Mouse (Mus musculus): ENCODE measurements at regions not wholly inside any gene's neighbourhood (a gene's known extent, or its start where the extent isn't known, plus 50 kb on each side); places are given as distances from the start of the nearest gene placed in this dataset.
A peak's percentile ranks its signal among the peaks of the same experiment; 100 is the strongest.

DNA sequence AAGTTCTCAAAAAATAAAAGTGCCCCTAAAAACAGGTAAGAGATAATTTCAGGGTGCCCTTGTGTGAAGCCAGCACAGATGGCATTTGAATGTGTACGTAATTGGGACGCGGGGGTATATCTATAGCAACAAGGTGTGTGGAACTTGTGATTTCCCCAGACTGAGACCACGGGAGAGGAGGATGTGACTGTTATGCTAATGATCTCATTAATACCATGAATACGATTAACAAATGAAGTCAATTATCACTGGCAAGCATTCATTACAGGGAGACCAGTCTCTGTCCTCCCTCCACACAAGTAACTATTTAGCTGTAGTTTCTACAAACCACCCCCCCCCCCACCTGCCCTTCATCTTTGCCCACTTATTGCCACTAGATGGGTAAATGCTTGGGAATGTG, 112.9 kb downstream of the Atp23 start:
- no peaks in the 10 kb centered on the region for H3K36me3 ChIP-seq (ENCODE audit: control insufficient read depth, insufficient read depth, low read length)
- TF ChIP-seq POLR2A (IDR thresholded peaks at IDR 0.05; ENCODE audit: borderline replicate concordance, extremely low read depth, insufficient read depth, insufficient read length) = no peak
- no peaks in the 10 kb centered on the region for H3K27me3 ChIP-seq (ENCODE audit: control insufficient read depth, insufficient read depth, low read length)
- H3K4me3 ChIP-seq (replicated peaks; ENCODE audit: low read length) = no peak overlapping the region
- WGBS = 82% methylated on average over 5 of the region's 5 CpGs
- H3K9ac ChIP-seq (ENCODE audit: low read depth, low read length, severe bottlenecking) = no peak overlapping the region
- ATAC-seq (ENCODE audit: low FRiP score, low read depth) = no peak
- no peak for DNase-seq (ENCODE audit: low spot score)
- no peak overlapping the region for H3K4me2 ChIP-seq (replicated peaks; ENCODE audit: low read depth, low read length, severe bottlenecking)
- H3K4me1 ChIP-seq (ENCODE audit: control insufficient read depth, insufficient read depth, low read length) = no peaks in the 10 kb centered on the region
- H3K27ac ChIP-seq (replicated peaks; ENCODE audit: low read depth, low read length) = no peak overlapping the region
- H3K9me3 ChIP-seq (ENCODE audit: control insufficient read depth, low read length) = no peaks in the 10 kb centered on the region

GRCm38 (mm10) chr10:126783161-126783560, 118.0 kb downstream of the Atp23 start:
- no peak overlapping the region for H3K27ac ChIP-seq (replicated peaks; ENCODE audit: low read depth, low read length)
- H3K4me2 ChIP-seq (replicated peaks; ENCODE audit: low read depth, low read length, severe bottlenecking) = no peak overlapping the region
- no peak for TF ChIP-seq POLR2A (IDR thresholded peaks at IDR 0.05; ENCODE audit: borderline replicate concordance, extremely low read depth, insufficient read depth, insufficient read length)
- no peak overlapping the region for H3K4me3 ChIP-seq (replicated peaks; ENCODE audit: low read length)
- DNase-seq (ENCODE audit: low spot score) (no peak), ATAC-seq (ENCODE audit: low FRiP score, low read depth) (no peak)
- no peaks in the 10 kb centered on the region for H3K9me3 ChIP-seq (ENCODE audit: control insufficient read depth, low read length)
- 85% methylated on average over 8 of the region's 8 CpGs for WGBS
- no peaks in the 10 kb centered on the region for H3K36me3 ChIP-seq (ENCODE audit: control insufficient read depth, insufficient read depth, low read length)
- H3K9ac ChIP-seq (ENCODE audit: low read depth, low read length, severe bottlenecking) = no peak overlapping the region
- no peaks in the 10 kb centered on the region for H3K4me1 ChIP-seq (ENCODE audit: control insufficient read depth, insufficient read depth, low read length)
- H3K27me3 ChIP-seq (ENCODE audit: control insufficient read depth, insufficient read depth, low read length) = no peaks in the 10 kb centered on the region

DNA sequence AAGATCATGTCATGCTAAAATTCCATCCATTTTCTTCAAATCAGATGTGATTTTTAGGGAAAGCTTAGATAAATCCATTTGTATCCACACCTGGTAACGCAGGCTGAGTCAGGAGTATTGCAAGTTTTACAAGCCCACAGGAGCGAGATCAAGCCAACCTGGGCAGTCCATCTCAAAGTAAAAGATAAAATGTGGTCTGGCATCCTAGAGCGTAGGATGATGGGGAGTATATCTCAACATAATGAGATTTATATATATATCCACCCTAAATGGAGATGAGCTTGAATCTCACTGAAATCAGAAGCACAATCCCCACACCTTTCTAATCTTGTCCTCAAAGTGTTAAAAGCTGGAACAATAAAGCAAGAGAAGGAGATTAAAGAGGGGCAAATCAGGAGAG, 124.6 kb downstream of the Atp23 start:
- 54% methylated on average over 3 of the region's 3 CpGs for WGBS

GRCm38 (mm10) chr10:126775946-126776345, 125.2 kb downstream of the Atp23 start:
- H3K4me1 ChIP-seq (ENCODE audit: control insufficient read depth, insufficient read depth, low read length) = no peaks in the 10 kb centered on the region; the same call in 1 of the 2 replicates
- no peaks in the 10 kb centered on the region for H3K27me3 ChIP-seq (ENCODE audit: control insufficient read depth, insufficient read depth, low read length)
- no peaks in the 10 kb centered on the region for H3K36me3 ChIP-seq (ENCODE audit: control insufficient read depth, insufficient read depth, low read length)
- TF ChIP-seq POLR2A (IDR thresholded peaks at IDR 0.05; ENCODE audit: borderline replicate concordance, extremely low read depth, insufficient read depth, insufficient read length) = no peak
- 38% methylated on average over 13 of the region's 13 CpGs for WGBS
- DNase-seq (ENCODE audit: low spot score) (no peak), ATAC-seq (ENCODE audit: low FRiP score, low read depth) (no peak)
- peak overlapping the region; percentile 29 for H3K4me2 ChIP-seq (replicated peaks; ENCODE audit: low read depth, low read length, severe bottlenecking)
- H3K27ac ChIP-seq (replicated peaks; ENCODE audit: low read depth, low read length) = peak overlapping the region; percentile 59; the same call in 1 of the 2 replicates
- no peaks in the 10 kb centered on the region for H3K9me3 ChIP-seq (ENCODE audit: control insufficient read depth, low read length)
- H3K9ac ChIP-seq (ENCODE audit: low read depth, low read length, severe bottlenecking) = no peak overlapping the region
- no peak overlapping the region for H3K4me3 ChIP-seq (replicated peaks; ENCODE audit: low read length)

More for the DNA sequence above, 124.6 kb downstream of the Atp23 start:
- Histone ChIP-seq H3K9ac (ENCODE audit: low read depth, low read length, severe bottlenecking) (no peak overlapping the region), H3K27ac (replicated peaks; ENCODE audit: low read depth, low read length) (no peak overlapping the region), H3K27me3 (ENCODE audit: control insufficient read depth, insufficient read depth, low read length) (no peaks in the 10 kb centered on the region), H3K4me1 (ENCODE audit: control insufficient read depth, insufficient read depth, low read length) (no peaks in the 10 kb centered on the region; the same call in 1 of the 2 replicates), H3K4me2 (replicated peaks; ENCODE audit: low read depth, low read length, severe bottlenecking) (no peak overlapping the region), H3K9me3 (ENCODE audit: control insufficient read depth, low read length) (no peaks in the 10 kb centered on the region), H3K4me3 (replicated peaks; ENCODE audit: low read length) (no peak overlapping the region), H3K36me3 (ENCODE audit: control insufficient read depth, insufficient read depth, low read length) (no peaks in the 10 kb centered on the region)
- no peak for ATAC-seq (ENCODE audit: low FRiP score, low read depth)
- no peak for TF ChIP-seq POLR2A (IDR thresholded peaks at IDR 0.05; ENCODE audit: borderline replicate concordance, extremely low read depth, insufficient read depth, insufficient read length)
- no peak for DNase-seq (ENCODE audit: low spot score)

DNA sequence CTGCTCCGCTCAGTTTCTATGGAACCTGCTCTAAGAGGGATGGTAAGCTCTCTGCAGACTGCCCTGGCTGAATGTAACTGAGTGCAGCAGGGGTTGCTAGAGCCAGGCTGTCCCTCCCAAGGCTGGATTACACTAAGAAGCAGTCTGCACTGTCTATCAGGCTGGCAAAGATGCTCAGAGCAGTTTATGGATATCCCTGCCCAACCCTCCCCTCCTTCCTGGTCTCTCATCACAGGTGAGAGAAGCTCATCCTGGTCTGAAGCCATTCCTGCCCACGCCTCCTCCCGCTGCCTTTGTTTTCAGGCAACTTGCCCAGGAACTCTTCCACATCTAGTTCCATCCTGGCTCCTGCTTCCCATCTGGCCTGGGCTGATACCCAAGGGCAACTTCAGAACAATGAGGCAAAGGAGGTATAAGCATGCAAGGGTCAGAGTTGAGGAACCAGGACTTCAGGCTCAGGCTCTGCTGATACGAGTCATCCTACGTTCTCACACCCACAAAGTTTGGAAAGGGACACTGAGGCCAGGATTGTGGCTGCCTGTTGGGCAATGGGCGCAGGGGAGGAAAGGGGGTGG, 130.6 kb downstream of the Atp23 start:
- Histone ChIP-seq H3K36me3 (ENCODE audit: control insufficient read depth, insufficient read depth, low read length) (no peaks in the 10 kb centered on the region), H3K4me2 (replicated peaks; ENCODE audit: low read depth, low read length, severe bottlenecking) (no peak overlapping the region), H3K9me3 (ENCODE audit: control insufficient read depth, low read length) (no peaks in the 10 kb centered on the region), H3K27ac (replicated peaks; ENCODE audit: low read depth, low read length) (no peak overlapping the region), H3K4me1 (ENCODE audit: control insufficient read depth, insufficient read depth, low read length) (no peaks in the 10 kb centered on the region), H3K27me3 (ENCODE audit: control insufficient read depth, insufficient read depth, low read length) (no peaks in the 10 kb centered on the region), H3K9ac (ENCODE audit: low read depth, low read length, severe bottlenecking) (no peak overlapping the region), H3K4me3 (replicated peaks; ENCODE audit: low read length) (no peak overlapping the region)
- DNase-seq (ENCODE audit: low spot score) (no peak), ATAC-seq (ENCODE audit: low FRiP score, low read depth) (no peak)
- TF ChIP-seq POLR2A (IDR thresholded peaks at IDR 0.05; ENCODE audit: borderline replicate concordance, extremely low read depth, insufficient read depth, insufficient read length) = no peak
- 92% methylated on average over 6 of the region's 6 CpGs for WGBS
